Mouse (Mus musculus) liver, embryonic 14.5 days (tissue): Measurements from ENCODE around the gene Iqca. TPM values are rescaled to one million over a fixed set of nuclear protein-coding genes. Genes with fewer than 3 reads are reported as not detected.

Source experiments
- ATAC-seq: fragments of 200-750 bp; cut with Nextera tagmentation; 2 replicates; pipeline ENCODE4 v1.8.0; 2017; ENCODE audit warnings: moderate number of reproducible peaks, mild to moderate bottlenecking, moderate library complexity; ENCODE audit not compliant: insufficient read depth
- DNase-seq, 3 experiments: peaks; one replicate each; pipeline ENCODE4 v3.0.0-alpha.2; 2012 to 2013; ENCODE audit warnings: low read depth in 3 of 3, low spot score in 3 of 3
- H3K27ac ChIP-seq: fragments of 300-500 bp; sonication (generic); 2 replicates; pipeline ENCODE4 v1.5.1; 2014; ENCODE audit warnings: moderate library complexity, mild to moderate bottlenecking, control low read depth, inconsistent platforms
- H3K27me3 ChIP-seq: fragments of 300-500 bp; sonication (generic); 2 replicates; pipeline ENCODE4 v1.6.1; 2014; ENCODE audit warnings: mild to moderate bottlenecking, low read length, moderate library complexity; ENCODE audit not compliant: control insufficient read depth, insufficient read depth
- H3K36me3 ChIP-seq: fragments of 300-500 bp; sonication (generic); replicated peaks from 2 replicates; pipeline ENCODE4 v1.6.1; 2014; ENCODE audit warnings: low read depth; ENCODE audit not compliant: control insufficient read depth, insufficient read depth
- H3K4me1 ChIP-seq, 2 experiments: fragments of 200-500 bp in 1 of 2; fragments of 300-500 bp in 1 of 2; sonication (generic) in 1 of 2; replicated peaks; 2 replicates each; pipeline ENCODE4 v1.6.1; 2012 to 2014; ENCODE audit warnings: antibody characterized with exemption in 1 of 2, inconsistent platforms in 1 of 2, low read length in 1 of 2; ENCODE audit not compliant: control insufficient read depth in 2 of 2, insufficient read depth in 2 of 2
- H3K4me2 ChIP-seq: fragments of 300-500 bp; sonication (generic); 2 replicates; pipeline ENCODE4 v1.6.1; 2014; ENCODE audit warnings: low read depth, mild to moderate bottlenecking, control low read depth, moderate library complexity
- H3K4me3 ChIP-seq, 2 experiments: fragments of 200-500 bp in 1 of 2; fragments of 300-500 bp in 1 of 2; sonication (generic) in 1 of 2; 2 replicates each; pipeline ENCODE4 v1.5.1; 2012 to 2014; ENCODE audit warnings: low read depth in 2 of 2, low read length in 2 of 2, mild to moderate bottlenecking in 2 of 2, control low read depth in 1 of 2, inconsistent platforms in 1 of 2, moderate library complexity in 1 of 2; ENCODE audit not compliant: insufficient read depth in 1 of 2
- H3K9ac ChIP-seq: fragments of 300-500 bp; sonication (generic); replicated peaks from 2 replicates; pipeline ENCODE4 v1.6.1; 2014; ENCODE audit warnings: mild to moderate bottlenecking, control low read depth, moderate library complexity
- H3K9me3 ChIP-seq: fragments of 300-500 bp; sonication (generic); 2 replicates; pipeline ENCODE4 v1.6.1; 2016; ENCODE audit warnings: low read length, mixed read lengths; ENCODE audit not compliant: control insufficient read depth
- CTCF ChIP-seq: IDR thresholded peaks from 2 replicates; pipeline ENCODE4 v1.5.1; 2016; ENCODE audit warnings: antibody characterized with exemption, low read depth, control low read depth
- EP300 ChIP-seq: IDR thresholded peaks from 2 replicates; pipeline ENCODE4 v1.6.1; 2016; ENCODE audit warnings: antibody characterized with exemption, low read depth
- WGBS: fragments of 180-500 bp; shearing (Covaris S2); extraction: QIAGEN DNeasy Blood & Tissue Kit; methylation state at CpG from one replicate; pipeline ENCODE4 v1.1.7; 2014; ENCODE audit not compliant: insufficient replicate concordance; 5-methylcytosine and 5-hydroxymethylcytosine counted together
- polyA plus RNA-seq, 2 experiments: library from polyadenylated mRNA; depleted of rRNA in 1 of 2; stranded (reverse) in 1 of 2; unstranded in 1 of 2; fragments of >200 nt; fragmentation: Nextera tagmentation in 1 of 2; extraction: Ambion mirVana in 1 of 2; gene quantifications; 2 replicates each; pipeline versions ENCODE4 v1.2.1 to v1.2.3; 2012 to 2014

Gene Iqca
- polyA plus RNA-seq, 2 experiments = 0.04 to 0.29 TPM

GRCm38 (mm10) chr1:90180479-90180878, 27.3 kb upstream of the Iqca start:
- no peaks in the 10 kb centered on the region for H3K36me3 ChIP-seq
- H3K4me1 ChIP-seq = no peaks in the 10 kb centered on the region
- 75% methylated on average over 7 of the region's 7 CpGs for WGBS
- H3K9me3 ChIP-seq = no peaks in the 10 kb centered on the region
- TF ChIP-seq CTCF (no peak), EP300 (no peak)
- H3K27me3 ChIP-seq = no peaks in the 10 kb centered on the region
- H3K9ac ChIP-seq = no peak overlapping the region
- ATAC-seq (no peak), DNase-seq (no peak)
- no peak overlapping the region for H3K27ac ChIP-seq
- H3K4me2 ChIP-seq = no peak overlapping the region
- H3K4me3 ChIP-seq = no peak overlapping the region

GRCm38 (mm10) chr1:90177978-90178377, 24.8 kb upstream of the Iqca start:
- Histone ChIP-seq H3K27ac (no peak overlapping the region), H3K9ac (no peak overlapping the region), H3K4me1 (no peaks in the 10 kb centered on the region), H3K27me3 (no peaks in the 10 kb centered on the region), H3K9me3 (no peaks in the 10 kb centered on the region), H3K4me2 (no peak overlapping the region), H3K4me3 (no peak overlapping the region), H3K36me3 (no peaks in the 10 kb centered on the region)
- no peak for TF ChIP-seq CTCF
- no peak for TF ChIP-seq EP300
- ATAC-seq (no peak), DNase-seq (no peak)
- WGBS = 36% methylated on average over 5 of the region's 5 CpGs

- no peak for TF ChIP-seq EP300
- no peak for TF ChIP-seq CTCF
- H3K9ac ChIP-seq = no peak overlapping the region
- no peaks in the 10 kb centered on the region for H3K36me3 ChIP-seq
- DNase-seq (no peak), ATAC-seq (no peak)
- no peak overlapping the region for H3K4me3 ChIP-seq
- H3K27me3 ChIP-seq = no peaks in the 10 kb centered on the region
- no peaks in the 10 kb centered on the region for H3K9me3 ChIP-seq
- H3K4me2 ChIP-seq = no peak overlapping the region
- no peaks in the 10 kb centered on the region for H3K4me1 ChIP-seq
- no peak overlapping the region for H3K27ac ChIP-seq
Measured at GRCm38 (mm10) chr1:90177565-90177964, 24.4 kb upstream of the Iqca start.

- Histone ChIP-seq H3K9ac (no peak overlapping the region), H3K9me3 (no peaks in the 10 kb centered on the region), H3K27ac (no peak overlapping the region), H3K4me1 (no peaks in the 10 kb centered on the region), H3K36me3 (no peaks in the 10 kb centered on the region), H3K4me2 (no peak overlapping the region), H3K27me3 (no peaks in the 10 kb centered on the region), H3K4me3 (no peak overlapping the region)
- ATAC-seq (no peak), DNase-seq (no peak)
- no peak for TF ChIP-seq CTCF
- TF ChIP-seq EP300 = no peak
- 60% methylated on average over 7 of the region's 7 CpGs for WGBS
Measured at GRCm38 (mm10) chr1:90176223-90176622, 23.0 kb upstream of the Iqca start.

GRCm38 (mm10) chr1:90174338-90174737, 21.1 kb upstream of the Iqca start:
- no peak overlapping the region for H3K27ac ChIP-seq
- H3K4me1 ChIP-seq = no peaks in the 10 kb centered on the region
- no peak overlapping the region for H3K4me3 ChIP-seq
- no peaks in the 10 kb centered on the region for H3K9me3 ChIP-seq
- DNase-seq (no peak), ATAC-seq (no peak)
- no peaks in the 10 kb centered on the region for H3K36me3 ChIP-seq
- WGBS = 66% methylated on average over 8 of the region's 8 CpGs
- H3K27me3 ChIP-seq = no peaks in the 10 kb centered on the region
- H3K9ac ChIP-seq = no peak overlapping the region
- TF ChIP-seq EP300 (no peak), CTCF (no peak)
- H3K4me2 ChIP-seq = no peak overlapping the region
